Mouse (Mus musculus): ENCODE data around the gene Zdhhc8. TPM values are rescaled to one million over a fixed set of nuclear protein-coding genes. Genes with fewer than 3 reads are reported as not detected.

Zdhhc8 gene
- polyA plus RNA-seq, 1 experiment from 2014 or later = 14.8 TPM

- peak overlapping the region; percentile 88; the same call in 1 of the 2 replicates for H3K4me3 ChIP-seq (replicated peaks; ENCODE audit: low read length)
- WGBS = 62% methylated on average over 1 of the region's 1 CpGs
- no peaks in the 10 kb centered on the region for H3K27me3 ChIP-seq (ENCODE audit: control insufficient read depth, insufficient read depth, low read length)
- ATAC-seq (ENCODE audit: low FRiP score) = no peak
- H3K9me3 ChIP-seq (ENCODE audit: control insufficient read depth, low read length) = no peaks in the 10 kb centered on the region
- H3K9ac ChIP-seq = 0 out of 2 replicates have a peak overlapping the region, but pooled peaks have one; percentile 87
- no peak overlapping the region for H3K27ac ChIP-seq
- no peak for DNase-seq (ENCODE audit: low spot score)
- H3K4me2 ChIP-seq (replicated peaks) = peak overlapping the region; percentile 82
- H3K36me3 ChIP-seq (replicated peaks; ENCODE audit: control insufficient read depth, insufficient read depth) = peaks cover 20% of the 10 kb centered on the region
- peaks cover 23% of the 10 kb centered on the region for H3K4me1 ChIP-seq (replicated peaks; ENCODE audit: control insufficient read depth, insufficient read depth, low read length)
Measured at GRCm38 (mm10) chr16:18233451-18233850, 1.5 kb downstream of the Zdhhc8 start.

- 94% methylated on average over 4 of the region's 4 CpGs for WGBS
- Histone ChIP-seq H3K27ac (no peak overlapping the region), H3K9ac (no peak overlapping the region), H3K4me2 (replicated peaks) (no peak overlapping the region), H3K4me3 (replicated peaks; ENCODE audit: low read length) (no peak overlapping the region), H3K36me3 (replicated peaks; ENCODE audit: control insufficient read depth, insufficient read depth) (peaks cover 25% of the 10 kb centered on the region), H3K27me3 (ENCODE audit: control insufficient read depth, insufficient read depth, low read length) (no peaks in the 10 kb centered on the region), H3K9me3 (ENCODE audit: control insufficient read depth, low read length) (no peaks in the 10 kb centered on the region), H3K4me1 (replicated peaks; ENCODE audit: control insufficient read depth, insufficient read depth, low read length) (peaks cover 23% of the 10 kb centered on the region)
- DNase-seq (ENCODE audit: low spot score) (no peak), ATAC-seq (ENCODE audit: low FRiP score) (no peak)
Measured at GRCm38 (mm10) chr16:18231451-18231850, 3.5 kb downstream of the Zdhhc8 start.

GRCm38 (mm10) chr16:18231047-18231446, 3.9 kb downstream of the Zdhhc8 start:
- no peak overlapping the region for H3K4me3 ChIP-seq (replicated peaks; ENCODE audit: low read length)
- peaks cover 20% of the 10 kb centered on the region for H3K4me1 ChIP-seq (replicated peaks; ENCODE audit: control insufficient read depth, insufficient read depth, low read length)
- no peak overlapping the region for H3K27ac ChIP-seq
- no peak overlapping the region for H3K9ac ChIP-seq
- no peak overlapping the region for H3K4me2 ChIP-seq (replicated peaks)
- 88% methylated on average over 3 of the region's 3 CpGs for WGBS
- H3K36me3 ChIP-seq (replicated peaks; ENCODE audit: control insufficient read depth, insufficient read depth) = peaks cover 29% of the 10 kb centered on the region
- H3K27me3 ChIP-seq (ENCODE audit: control insufficient read depth, insufficient read depth, low read length) = no peaks in the 10 kb centered on the region
- ATAC-seq (ENCODE audit: low FRiP score) (no peak), DNase-seq (ENCODE audit: low spot score) (no peak)
- no peaks in the 10 kb centered on the region for H3K9me3 ChIP-seq (ENCODE audit: control insufficient read depth, low read length)

GRCm38 (mm10) chr16:18230617-18231016, 4.3 kb downstream of the Zdhhc8 start:
- Histone ChIP-seq H3K27me3 (ENCODE audit: control insufficient read depth, insufficient read depth, low read length) (no peaks in the 10 kb centered on the region), H3K36me3 (replicated peaks; ENCODE audit: control insufficient read depth, insufficient read depth) (peaks cover 33% of the 10 kb centered on the region), H3K4me3 (replicated peaks; ENCODE audit: low read length) (no peak overlapping the region), H3K9ac (no peak overlapping the region), H3K4me2 (replicated peaks) (no peak overlapping the region), H3K4me1 (replicated peaks; ENCODE audit: control insufficient read depth, insufficient read depth, low read length) (peaks cover 16% of the 10 kb centered on the region), H3K9me3 (ENCODE audit: control insufficient read depth, low read length) (no peaks in the 10 kb centered on the region), H3K27ac (no peak overlapping the region)
- ATAC-seq (ENCODE audit: low FRiP score) (no peak), DNase-seq (ENCODE audit: low spot score) (no peak)
- WGBS = 94% methylated on average over 6 of the region's 6 CpGs

- Histone ChIP-seq H3K4me3 (replicated peaks; ENCODE audit: low read length) (no peak overlapping the region), H3K27me3 (ENCODE audit: control insufficient read depth, insufficient read depth, low read length) (no peaks in the 10 kb centered on the region), H3K4me1 (replicated peaks; ENCODE audit: control insufficient read depth, insufficient read depth, low read length) (peaks cover 16% of the 10 kb centered on the region), H3K4me2 (replicated peaks) (no peak overlapping the region), H3K36me3 (replicated peaks; ENCODE audit: control insufficient read depth, insufficient read depth) (peaks cover 43% of the 10 kb centered on the region), H3K27ac (no peak overlapping the region), H3K9me3 (ENCODE audit: control insufficient read depth, low read length) (no peaks in the 10 kb centered on the region), H3K9ac (no peak overlapping the region)
- DNase-seq (ENCODE audit: low spot score) (no peak), ATAC-seq (ENCODE audit: low FRiP score) (no peak)
- WGBS = 64% methylated on average over 11 of the region's 11 CpGs
Measured at GRCm38 (mm10) chr16:18229622-18230021, 5.3 kb downstream of the Zdhhc8 start.

GRCm38 (mm10) chr16:18228856-18229255, 6.1 kb downstream of the Zdhhc8 start:
- ATAC-seq (ENCODE audit: low FRiP score) = no peak
- Histone ChIP-seq H3K9me3 (ENCODE audit: control insufficient read depth, low read length) (no peaks in the 10 kb centered on the region), H3K27me3 (ENCODE audit: control insufficient read depth, insufficient read depth, low read length) (no peaks in the 10 kb centered on the region), H3K4me2 (replicated peaks) (no peak overlapping the region), H3K4me3 (replicated peaks; ENCODE audit: low read length) (no peak overlapping the region), H3K4me1 (replicated peaks; ENCODE audit: control insufficient read depth, insufficient read depth, low read length) (peaks cover 11% of the 10 kb centered on the region), H3K9ac (no peak overlapping the region), H3K27ac (no peak overlapping the region), H3K36me3 (replicated peaks; ENCODE audit: control insufficient read depth, insufficient read depth) (peaks cover 51% of the 10 kb centered on the region)
- DNase-seq (ENCODE audit: low spot score) = no peak
- 85% methylated on average over 4 of the region's 4 CpGs for WGBS

- Histone ChIP-seq H3K4me1 (replicated peaks; ENCODE audit: control insufficient read depth, insufficient read depth, low read length) (peaks cover 3% of the 10 kb centered on the region; the same call in 1 of the 2 replicates), H3K4me3 (replicated peaks; ENCODE audit: low read length) (no peak overlapping the region), H3K9me3 (ENCODE audit: control insufficient read depth, low read length) (no peaks in the 10 kb centered on the region), H3K27ac (no peak overlapping the region), H3K9ac (no peak overlapping the region), H3K4me2 (replicated peaks) (no peak overlapping the region), H3K36me3 (replicated peaks; ENCODE audit: control insufficient read depth, insufficient read depth) (peaks cover 60% of the 10 kb centered on the region), H3K27me3 (ENCODE audit: control insufficient read depth, insufficient read depth, low read length) (no peaks in the 10 kb centered on the region)
- ATAC-seq (ENCODE audit: low FRiP score) (no peak), DNase-seq (ENCODE audit: low spot score) (no peak)
- WGBS = 94% methylated on average over 20 of the region's 20 CpGs
Measured at GRCm38 (mm10) chr16:18227897-18228422, 7.0 kb downstream of the Zdhhc8 start.

- WGBS = 93% methylated on average over 13 of the region's 13 CpGs
- no peak overlapping the region for H3K4me3 ChIP-seq (replicated peaks; ENCODE audit: low read length)
- no peak overlapping the region for H3K9ac ChIP-seq
- H3K27me3 ChIP-seq (ENCODE audit: control insufficient read depth, insufficient read depth, low read length) = no peaks in the 10 kb centered on the region
- ATAC-seq (ENCODE audit: low FRiP score) (no peak), DNase-seq (ENCODE audit: low spot score) (no peak)
- H3K9me3 ChIP-seq (ENCODE audit: control insufficient read depth, low read length) = no peaks in the 10 kb centered on the region
- no peak overlapping the region for H3K4me2 ChIP-seq (replicated peaks)
- H3K27ac ChIP-seq = no peak overlapping the region
- H3K4me1 ChIP-seq (replicated peaks; ENCODE audit: control insufficient read depth, insufficient read depth, low read length) = peaks cover 3% of the 10 kb centered on the region; the same call in 1 of the 2 replicates
- H3K36me3 ChIP-seq (replicated peaks; ENCODE audit: control insufficient read depth, insufficient read depth) = peaks cover 67% of the 10 kb centered on the region
Measured at GRCm38 (mm10) chr16:18227187-18227586, 7.7 kb downstream of the Zdhhc8 start.

- no peak overlapping the region for H3K9ac ChIP-seq
- H3K36me3 ChIP-seq (replicated peaks; ENCODE audit: control insufficient read depth, insufficient read depth) = peaks cover 62% of the 10 kb centered on the region
- 84% methylated on average over 11 of the region's 11 CpGs for WGBS
- H3K4me3 ChIP-seq (replicated peaks; ENCODE audit: low read length) = no peak overlapping the region
- H3K4me2 ChIP-seq (replicated peaks) = no peak overlapping the region
- H3K4me1 ChIP-seq (replicated peaks; ENCODE audit: control insufficient read depth, insufficient read depth, low read length) = peaks cover 13% of the 10 kb centered on the region
- no peak for ATAC-seq (ENCODE audit: low FRiP score)
- H3K9me3 ChIP-seq (ENCODE audit: control insufficient read depth, low read length) = no peaks in the 10 kb centered on the region
- no peaks in the 10 kb centered on the region for H3K27me3 ChIP-seq (ENCODE audit: control insufficient read depth, insufficient read depth, low read length)
- DNase-seq (ENCODE audit: low spot score) = no peak
- no peak overlapping the region for H3K27ac ChIP-seq
Measured at GRCm38 (mm10) chr16:18222188-18222587, 12.7 kb downstream of the Zdhhc8 start.

- Histone ChIP-seq H3K9ac (no peak overlapping the region), H3K27me3 (ENCODE audit: control insufficient read depth, insufficient read depth, low read length) (no peaks in the 10 kb centered on the region), H3K4me3 (replicated peaks; ENCODE audit: low read length) (no peak overlapping the region), H3K4me1 (replicated peaks; ENCODE audit: control insufficient read depth, insufficient read depth, low read length) (peaks cover 13% of the 10 kb centered on the region), H3K9me3 (ENCODE audit: control insufficient read depth, low read length) (no peaks in the 10 kb centered on the region), H3K36me3 (replicated peaks; ENCODE audit: control insufficient read depth, insufficient read depth) (peaks cover 57% of the 10 kb centered on the region), H3K4me2 (replicated peaks) (no peak overlapping the region), H3K27ac (no peak overlapping the region)
- WGBS = 74% methylated on average over 11 of the region's 11 CpGs
- no peak for DNase-seq (ENCODE audit: low spot score)
- ATAC-seq (ENCODE audit: low FRiP score) = no peak
Measured at GRCm38 (mm10) chr16:18221543-18221898, 13.4 kb downstream of the Zdhhc8 start.

All from hindbrain, embryonic 14.5 days (tissue).